Mouse (Mus musculus): ENCODE measurements at regions not wholly inside any gene's neighbourhood (a gene's known extent, or its start where the extent isn't known, plus 50 kb on each side); places are given as distances from the start of the nearest gene placed in this dataset.
A peak's percentile ranks its signal among the peaks of the same experiment; 100 is the strongest.

- H3K9ac ChIP-seq (ENCODE audit: control insufficient read depth, low read depth, low read length, poor library complexity, severe bottlenecking), result no peak overlapping the region
- H3K9me3 ChIP-seq (replicated peaks; ENCODE audit: insufficient read depth, low read length), result no peaks in the 10 kb centered on the region
- H3K27ac ChIP-seq (ENCODE audit: control insufficient read depth, low read depth, low read length), result no peak overlapping the region
- TF ChIP-seq USF2 (IDR thresholded peaks at IDR 0.05; ENCODE audit: borderline replicate concordance in 1 of 2, insufficient read depth in 1 of 2, low read depth in 1 of 2, low read length in 2 of 2) (no peak), CTCF (IDR thresholded peaks at IDR 0.05 in 2 of 3, conservative IDR thresholded peaks at IDR 0.05 in 1 of 3; ENCODE audit: control insufficient read depth in 1 of 3, insufficient read depth in 1 of 3, low read depth in 2 of 3, low read length in 3 of 3, poor library complexity in 1 of 3, severe bottlenecking in 1 of 3) (peak in 1 of 3 experiments; percentile 22; a peak in 1 of 6 replicates)
- H3K27me3 ChIP-seq (ENCODE audit: control insufficient read depth in 1 of 2, insufficient read depth in 2 of 2, low read length in 2 of 2), result no peaks in the 10 kb centered on the region
- H3K4me1 ChIP-seq (ENCODE audit: control insufficient read depth in 1 of 2, insufficient read depth in 2 of 2, low read length in 2 of 2), result no peaks in the 10 kb centered on the region
- no peak for DNase-seq (ENCODE audit: low read depth, low spot score)
- H3K79me2 ChIP-seq (ENCODE audit: control insufficient read depth, insufficient read depth, low read length, poor library complexity), result no peaks in the 10 kb centered on the region
- H3K36me3 ChIP-seq (ENCODE audit: control insufficient read depth in 1 of 2, insufficient read depth in 2 of 2, low read length in 2 of 2), result no peaks in the 10 kb centered on the region
- H3K4me3 ChIP-seq (ENCODE audit: control insufficient read depth in 1 of 2, insufficient read depth in 1 of 2, low read depth in 2 of 2, low read length in 2 of 2), result no peak overlapping the region
Measured at GRCm38 (mm10) chr2:173453569-173454405, 68.6 kb upstream of the 1700021F07Rik start.

- no peak for DNase-seq (ENCODE audit: low read depth, low spot score)
- no peaks in the 10 kb centered on the region for H3K27me3 ChIP-seq (ENCODE audit: control insufficient read depth in 1 of 2, insufficient read depth in 2 of 2, low read length in 2 of 2)
- H3K79me2 ChIP-seq (ENCODE audit: control insufficient read depth, insufficient read depth, low read length, poor library complexity), result no peaks in the 10 kb centered on the region
- H3K4me1 ChIP-seq (ENCODE audit: control insufficient read depth in 1 of 2, insufficient read depth in 2 of 2, low read length in 2 of 2), result no peaks in the 10 kb centered on the region
- no peaks in the 10 kb centered on the region for H3K9me3 ChIP-seq (replicated peaks; ENCODE audit: insufficient read depth, low read length)
- TF ChIP-seq RAD21 (IDR thresholded peaks at IDR 0.05; ENCODE audit: low read depth, low read length), result no peak
- no peak for TF ChIP-seq SMC3 (IDR thresholded peaks at IDR 0.05; ENCODE audit: low read depth, low read length)
- TF ChIP-seq MEF2A (IDR thresholded peaks at IDR 0.05; ENCODE audit: extremely low read depth, insufficient replicate concordance, low read depth, low read length, poor library complexity, severe bottlenecking), result no peak
- no peak for TF ChIP-seq UBTF (IDR thresholded peaks at IDR 0.05; ENCODE audit: borderline replicate concordance, insufficient read depth, low read depth, low read length)
- no peak for TF ChIP-seq USF2 (IDR thresholded peaks at IDR 0.05; ENCODE audit: borderline replicate concordance in 1 of 2, insufficient read depth in 1 of 2, low read depth in 1 of 2, low read length in 2 of 2)
- no peak for TF ChIP-seq BHLHE40 (IDR thresholded peaks at IDR 0.05; ENCODE audit: borderline replicate concordance, low read depth, low read length)
- TF ChIP-seq SIN3A (IDR thresholded peaks at IDR 0.05; ENCODE audit: low read length), result no peak
- no peak for TF ChIP-seq NRF1 (IDR thresholded peaks at IDR 0.05; ENCODE audit: insufficient read depth, low read depth, low read length, poor library complexity, severe bottlenecking)
- TF ChIP-seq GATA1 (IDR thresholded peaks at IDR 0.05; ENCODE audit: low read depth, low read length), result no peak
- TF ChIP-seq ZMIZ1 (IDR thresholded peaks at IDR 0.05; ENCODE audit: low read depth, low read length), result no peak
- no peak for TF ChIP-seq RCOR1 (IDR thresholded peaks at IDR 0.05; ENCODE audit: low read depth, low read length)
- no peak for TF ChIP-seq TAL1 (IDR thresholded peaks at IDR 0.05; ENCODE audit: low read length)
- TF ChIP-seq CHD1 (IDR thresholded peaks at IDR 0.05; ENCODE audit: low read depth, low read length), result no peak
- TF ChIP-seq ZC3H11A (IDR thresholded peaks at IDR 0.05; ENCODE audit: low read depth, low read length), result no peak
- H3K4me3 ChIP-seq (ENCODE audit: control insufficient read depth in 1 of 2, insufficient read depth in 1 of 2, low read depth in 2 of 2, low read length in 2 of 2), result no peak overlapping the region
- no peaks in the 10 kb centered on the region for H3K36me3 ChIP-seq (ENCODE audit: control insufficient read depth in 1 of 2, insufficient read depth in 2 of 2, low read length in 2 of 2)
- H3K9ac ChIP-seq (ENCODE audit: control insufficient read depth, low read depth, low read length, poor library complexity, severe bottlenecking), result no peak overlapping the region
- H3K27ac ChIP-seq (ENCODE audit: control insufficient read depth, low read depth, low read length), result no peak overlapping the region
Measured at GRCm38 (mm10) chr2:173454741-173455140, 67.6 kb upstream of the 1700021F07Rik start.
